Mouse (Mus musculus) ES-Bruce4 (cell line): Measurements from ENCODE around the gene Myo1e.

ENCODE experiments used
- CTCF ChIP-seq: IDR thresholded peaks from one replicate; pipeline ENCODE4 v1.8.1; 2011; ENCODE audit warnings: low read depth, low read length
- EP300 ChIP-seq: IDR thresholded peaks from 2 replicates; pipeline ENCODE4 v1.6.1; 2011; ENCODE audit warnings: low read depth, low read length; ENCODE audit not compliant: insufficient read depth
- POLR2A ChIP-seq: IDR thresholded peaks from one replicate; pipeline ENCODE4 v1.8.1; 2011; ENCODE audit warnings: low read length; ENCODE audit not compliant: insufficient read depth

DNA sequence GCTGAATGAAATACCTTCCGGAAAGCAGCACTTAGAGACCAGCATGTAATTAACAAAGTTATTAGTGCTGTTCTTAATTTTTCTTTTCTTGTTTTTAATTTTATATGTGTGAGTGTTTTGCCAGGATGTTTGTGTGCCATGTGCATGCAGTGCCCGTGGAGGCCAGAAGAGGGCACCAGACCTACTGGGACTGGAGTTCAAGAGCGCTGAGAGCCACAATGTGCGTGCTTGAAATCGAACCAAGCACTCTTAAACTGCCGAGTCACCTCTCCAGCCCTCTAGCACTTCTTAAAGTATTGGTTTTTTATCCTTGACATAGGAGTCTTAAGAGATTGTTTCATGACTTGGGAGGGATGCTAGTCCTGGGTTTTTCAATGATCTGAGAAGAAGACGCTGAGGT, 38.2 kb upstream of the Myo1e start:
- peak; percentile 93 for TF ChIP-seq CTCF
- TF ChIP-seq EP300, result no peak
- TF ChIP-seq POLR2A, result no peak
